Mouse (Mus musculus) forebrain, postnatal 0 days (tissue): ENCODE results near the gene Cdipt. TPM values are rescaled to one million over a fixed set of nuclear protein-coding genes. Genes with fewer than 3 reads are reported as not detected.

Experiments
- ATAC-seq: fragments of 200-750 bp; cut with Nextera tagmentation; 2 replicates; pipeline ENCODE4 v1.8.0; 2017; ENCODE audit warnings: mild to moderate bottlenecking, moderate library complexity
- DNase-seq: peaks from one replicate; pipeline ENCODE4 v3.0.0-alpha.2; 2015
- H3K27ac ChIP-seq: fragments of 300-500 bp; sonication (generic); 2 replicates; pipeline ENCODE4 v1.5.1; 2014; ENCODE audit warnings: low read depth, mild to moderate bottlenecking, antibody characterized with exemption, low read length, moderate library complexity, mixed read lengths
- H3K27me3 ChIP-seq: fragments of 300-500 bp; sonication (generic); 2 replicates; pipeline ENCODE4 v1.6.1; 2014; ENCODE audit warnings: mild to moderate bottlenecking, low read length, mixed read lengths; ENCODE audit not compliant: insufficient read depth
- H3K36me3 ChIP-seq: fragments of 300-500 bp; sonication (generic); 2 replicates; pipeline ENCODE4 v1.6.1; 2014; ENCODE audit warnings: mild to moderate bottlenecking, moderate library complexity; ENCODE audit not compliant: insufficient read depth
- H3K4me1 ChIP-seq: fragments of 300-500 bp; sonication (generic); 2 replicates; pipeline ENCODE4 v1.6.1; 2014; ENCODE audit warnings: antibody characterized with exemption; ENCODE audit not compliant: insufficient read depth
- H3K4me2 ChIP-seq: fragments of 300-500 bp; sonication (generic); 2 replicates; pipeline ENCODE4 v1.6.1; 2014; ENCODE audit warnings: low read depth, mild to moderate bottlenecking, moderate library complexity
- H3K4me3 ChIP-seq: fragments of 300-500 bp; sonication (generic); 2 replicates; pipeline ENCODE4 v1.5.1; 2014; ENCODE audit warnings: low read depth, low read length, mixed read lengths
- H3K9ac ChIP-seq: fragments of 300-500 bp; sonication (generic); 2 replicates; pipeline ENCODE4 v1.6.1; 2014; ENCODE audit warnings: mild to moderate bottlenecking
- H3K9me3 ChIP-seq: fragments of 300-500 bp; sonication (generic); 2 replicates; pipeline ENCODE4 v1.6.1; 2016; ENCODE audit warnings: low read length
- CTCF ChIP-seq: sonication (generic); IDR thresholded peaks from 2 replicates; pipeline ENCODE4 v1.5.1; 2016; ENCODE audit warnings: antibody characterized with exemption, control low read depth, low read depth
- WGBS: fragments of 180-500 bp; shearing (Covaris S2); extraction: QIAGEN DNeasy Blood & Tissue Kit; methylation state at CpG from one replicate; pipeline ENCODE4 v1.1.7; 2014; 5-methylcytosine and 5-hydroxymethylcytosine counted together
- polyA plus RNA-seq: library from polyadenylated mRNA; unstranded; fragments of >200 nt; fragmentation: Nextera tagmentation; extraction: Ambion mirVana; gene quantifications from 2 replicates; pipeline ENCODE4 v1.2.1, GENCODE M21; 2015
- total RNA-seq: library from RNA; depleted of rRNA; stranded (reverse); fragments of >200 nt; gene quantifications from 2 replicates; pipeline ENCODE4 v1.2.3, GENCODE M21; 2014; rRNA removed

The Cdipt gene
- total RNA-seq, result 120 and 158 TPM in 2 replicates
- 134 and 137 TPM in 2 replicates for polyA plus RNA-seq

- WGBS, result 6% methylated on average over 1 of the region's 1 CpGs
- 0 out of 2 replicates have a peak, but pooled peaks cover 4% of the 10 kb centered on the region for H3K4me1 ChIP-seq
- peak within 1 kb of the TSS; percentile 99 for H3K9ac ChIP-seq
- no peaks in the 10 kb centered on the region for H3K27me3 ChIP-seq
- ATAC-seq (no peak), DNase-seq (no peak)
- H3K9me3 ChIP-seq, result no peaks in the 10 kb centered on the region
- no peak for TF ChIP-seq CTCF
- H3K4me2 ChIP-seq, result peak within 1 kb of the TSS; percentile 90
- H3K27ac ChIP-seq, result peak within 1 kb of the TSS; percentile 99
- H3K4me3 ChIP-seq, result peak within 1 kb of the TSS; percentile 95
- peaks cover 39% of the 10 kb centered on the region for H3K36me3 ChIP-seq
These were observed at the start of gene Cdipt for GRCm38 (mm10) chr7:126975893-126975949. Cdipt (plus strand) TSS chr7:126975914.

DNA sequence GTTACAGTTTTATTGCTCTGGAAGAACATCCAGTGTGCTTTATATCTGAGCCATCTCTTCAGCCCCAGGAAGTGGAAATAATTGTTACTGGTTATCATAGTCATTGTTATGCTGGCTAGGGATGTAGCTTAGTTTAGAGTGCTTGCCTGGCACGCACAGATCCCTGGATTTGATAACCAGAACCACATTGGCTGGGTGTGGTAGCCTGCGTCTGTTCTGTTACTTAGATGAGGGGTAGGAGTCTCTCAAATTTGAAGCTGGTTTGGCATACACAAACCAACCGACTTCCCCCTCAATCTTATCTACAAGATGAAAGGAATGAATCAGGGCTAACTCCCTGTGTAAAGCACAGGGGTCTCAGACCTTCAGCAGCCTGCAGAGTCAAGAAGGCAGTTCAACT lies 49.4 kb upstream of the Cdipt start:
- no peak overlapping the region for H3K27ac ChIP-seq
- H3K36me3 ChIP-seq, result no peaks in the 10 kb centered on the region
- no peak for DNase-seq
- 63% methylated on average over 3 of the region's 3 CpGs for WGBS
- no peak overlapping the region for H3K4me3 ChIP-seq
- H3K27me3 ChIP-seq, result no peaks in the 10 kb centered on the region
- no peak for TF ChIP-seq CTCF
- no peak overlapping the region for H3K9ac ChIP-seq
- peaks cover 8% of the 10 kb centered on the region; the same call in 1 of the 2 replicates for H3K4me1 ChIP-seq
- ATAC-seq, result no peak
- no peaks in the 10 kb centered on the region for H3K9me3 ChIP-seq
- H3K4me2 ChIP-seq, result no peak overlapping the region

DNA sequence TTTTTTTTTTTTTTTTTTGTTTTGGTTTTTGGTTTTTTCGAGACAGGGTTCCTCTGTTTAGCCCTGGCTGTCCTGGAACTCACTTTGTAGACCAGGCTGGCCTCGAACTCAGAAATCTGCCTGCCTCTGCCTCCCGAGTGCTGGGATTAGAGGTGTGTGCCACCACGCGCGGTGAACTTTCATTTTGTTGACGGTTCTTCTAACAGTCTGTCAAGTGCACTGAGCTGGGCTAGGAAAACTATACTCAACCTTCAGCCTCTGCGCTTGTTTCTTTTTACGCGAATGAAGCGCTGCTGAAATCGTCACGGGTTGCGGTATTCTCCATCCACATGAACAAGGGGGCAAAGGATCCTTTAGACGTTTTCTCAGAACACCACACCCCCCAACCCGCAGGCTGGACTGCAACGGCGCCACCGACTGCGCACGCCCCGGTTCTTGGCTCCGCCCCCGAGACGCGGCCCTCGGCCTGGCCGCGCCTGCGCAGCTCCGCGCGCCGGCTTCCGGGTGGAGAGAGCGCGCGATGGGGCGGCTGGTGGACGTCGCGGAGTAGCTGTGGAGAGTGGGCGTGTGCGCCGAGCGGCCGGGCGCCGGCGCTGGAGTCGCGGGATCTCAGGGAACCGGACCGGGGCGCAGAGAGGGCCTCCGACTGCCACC lies 47.2 kb upstream of the Cdipt start, which contains the start of gene Kctd13:
Kctd13 (plus strand) TSS at position 496 of the 654 bp plus-strand sequence.
- no peak for TF ChIP-seq CTCF
- 4% methylated on average over 55 of the region's 56 CpGs for WGBS

GRCm38 (mm10) chr7:126929046-126929445 lies 46.7 kb upstream of the Cdipt start:
- DNase-seq (no peak), ATAC-seq (peak; percentile 75)
- H3K9me3 ChIP-seq, result no peaks in the 10 kb centered on the region
- H3K4me1 ChIP-seq, result peaks cover 8% of the 10 kb centered on the region; the same call in 1 of the 2 replicates
- peak overlapping the region; percentile 74 for H3K27ac ChIP-seq
- H3K36me3 ChIP-seq, result peaks cover 11% of the 10 kb centered on the region; the same call in 1 of the 2 replicates
- no peaks in the 10 kb centered on the region for H3K27me3 ChIP-seq
- H3K4me3 ChIP-seq, result peak overlapping the region; percentile 81
- H3K9ac ChIP-seq, result peak overlapping the region; percentile 73
- H3K4me2 ChIP-seq, result peak overlapping the region; percentile 92
- WGBS, result under 1% methylated on average over 27 of the region's 27 CpGs
- TF ChIP-seq CTCF, result no peak

More for the DNA sequence above, 47.2 kb upstream of the Cdipt start, which contains the start of gene Kctd13:
- Histone ChIP-seq H3K27me3 (no peaks in the 10 kb centered on the region), H3K9me3 (no peaks in the 10 kb centered on the region), H3K4me1 (peaks cover 8% of the 10 kb centered on the region; the same call in 1 of the 2 replicates), H3K9ac (peak within 1 kb of the TSS; percentile 73), H3K36me3 (peaks cover 9% of the 10 kb centered on the region; the same call in 1 of the 2 replicates), H3K4me3 (peak within 1 kb of the TSS; percentile 81), H3K4me2 (peak within 1 kb of the TSS; percentile 92), H3K27ac (peak within 1 kb of the TSS; percentile 74)
- DNase-seq, result peak; percentile 94
- peak; percentile 98 for ATAC-seq

- Histone ChIP-seq H3K27ac (no peak overlapping the region), H3K4me1 (peaks cover 8% of the 10 kb centered on the region; the same call in 1 of the 2 replicates), H3K4me3 (no peak overlapping the region), H3K9ac (no peak overlapping the region), H3K36me3 (peaks cover 30% of the 10 kb centered on the region), H3K27me3 (no peaks in the 10 kb centered on the region), H3K9me3 (no peaks in the 10 kb centered on the region), H3K4me2 (no peak overlapping the region)
- ATAC-seq (no peak), DNase-seq (no peak)
- TF ChIP-seq CTCF, result no peak
- WGBS, result 93% methylated on average over 2 of the region's 2 CpGs
These were observed 43.1 kb upstream of the Cdipt start for GRCm38 (mm10) chr7:126932652-126933051.

DNA sequence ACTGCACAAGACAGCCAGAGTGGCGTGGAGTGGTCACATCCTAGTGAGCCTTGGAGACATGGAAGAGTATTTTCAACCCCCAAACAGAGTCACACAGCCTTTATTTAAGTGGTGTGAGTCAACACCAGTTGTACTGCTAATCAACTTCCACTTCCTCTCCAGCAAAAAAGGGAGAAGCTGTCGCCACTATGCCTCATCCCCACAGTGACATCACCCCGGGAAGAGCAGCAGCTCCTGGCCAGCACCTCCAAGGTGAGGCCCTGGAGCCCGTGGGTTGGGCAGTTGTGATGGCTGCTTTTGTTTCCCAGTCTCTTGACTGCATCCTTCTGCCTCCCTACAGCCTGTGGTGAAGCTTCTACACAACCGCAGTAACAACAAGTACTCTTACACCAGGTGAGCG lies 34.5 kb upstream of the Cdipt start:
- Histone ChIP-seq H3K4me2 (no peak overlapping the region), H3K27ac (no peak overlapping the region), H3K9me3 (no peaks in the 10 kb centered on the region), H3K27me3 (no peaks in the 10 kb centered on the region), H3K4me3 (no peak overlapping the region), H3K4me1 (no peaks in the 10 kb centered on the region), H3K36me3 (peaks cover 55% of the 10 kb centered on the region), H3K9ac (no peak overlapping the region)
- no peak for DNase-seq
- ATAC-seq, result no peak
- TF ChIP-seq CTCF, result no peak
- WGBS, result 51% methylated on average over 6 of the region's 6 CpGs

GRCm38 (mm10) chr7:126941801-126942200 lies 33.9 kb upstream of the Cdipt start:
- H3K9ac ChIP-seq, result no peak overlapping the region
- H3K4me1 ChIP-seq, result no peaks in the 10 kb centered on the region
- no peak for ATAC-seq
- no peak overlapping the region for H3K4me2 ChIP-seq
- no peaks in the 10 kb centered on the region for H3K27me3 ChIP-seq
- no peak for TF ChIP-seq CTCF
- no peak overlapping the region for H3K27ac ChIP-seq
- 63% methylated on average over 5 of the region's 5 CpGs for WGBS
- DNase-seq, result no peak
- H3K9me3 ChIP-seq, result no peaks in the 10 kb centered on the region
- H3K36me3 ChIP-seq, result peaks cover 57% of the 10 kb centered on the region
- no peak overlapping the region for H3K4me3 ChIP-seq
